Mouse (Mus musculus): ENCODE results near the gene Zmat3.

GRCm38 (mm10) chr3:32365546-32366245 lies at the start of gene Zmat3:
- no peak for TF ChIP-seq CTCF (IDR thresholded peaks at IDR 0.05; ENCODE audit: low read depth, low read length)
- peak; percentile 23; the same call in 1 of the 2 replicates for TF ChIP-seq POLR2A (IDR thresholded peaks at IDR 0.05; ENCODE audit: extremely low read depth, insufficient read depth, low read length)
